Mouse (Mus musculus): Measurements from ENCODE around the gene Mark2. TPM values are rescaled to one million over a fixed set of nuclear protein-coding genes. Genes with fewer than 3 reads are reported as not detected.

Gene Mark2
- polyA plus RNA-seq, 1 experiment from 2014 or later: 46.8 TPM

- Histone ChIP-seq H3K4me3 (ENCODE audit: low read depth, low read length) (peak overlapping the region; percentile 91), H3K27ac (replicated peaks; ENCODE audit: low read depth, low read length) (no peak overlapping the region; the same call in 1 of the 2 replicates), H3K27me3 (ENCODE audit: control insufficient read depth, insufficient read depth, low read length) (no peaks in the 10 kb centered on the region), H3K4me2 (ENCODE audit: low read depth, severe bottlenecking) (peak overlapping the region; percentile 74), H3K36me3 (ENCODE audit: control insufficient read depth, insufficient read depth, low read length) (no peaks in the 10 kb centered on the region), H3K9ac (ENCODE audit: low read length) (peak overlapping the region; percentile 94), H3K9me3 (ENCODE audit: control insufficient read depth, low read length) (no peaks in the 10 kb centered on the region), H3K4me1 (ENCODE audit: control insufficient read depth, insufficient read depth, low read length) (peaks cover 20% of the 10 kb centered on the region)
- WGBS: 3% methylated on average over 15 of the region's 15 CpGs
- ATAC-seq (ENCODE audit: insufficient number of reproducible peaks, low FRiP score, low TSS enrichment, low read depth) (no peak), DNase-seq (ENCODE audit: low spot score) (peak; percentile 37)
These were observed 1.3 kb downstream of the Mark2 start for GRCm38 (mm10) chr19:7340371-7340779.

GRCm38 (mm10) chr19:7339867-7340266 is 1.8 kb downstream of the Mark2 start:
- Histone ChIP-seq H3K4me3 (ENCODE audit: low read depth, low read length) (peak overlapping the region; percentile 91), H3K27me3 (ENCODE audit: control insufficient read depth, insufficient read depth, low read length) (no peaks in the 10 kb centered on the region), H3K4me2 (ENCODE audit: low read depth, severe bottlenecking) (peak overlapping the region; percentile 74), H3K27ac (replicated peaks; ENCODE audit: low read depth, low read length) (no peak overlapping the region), H3K36me3 (ENCODE audit: control insufficient read depth, insufficient read depth, low read length) (no peaks in the 10 kb centered on the region), H3K4me1 (ENCODE audit: control insufficient read depth, insufficient read depth, low read length) (peaks cover 20% of the 10 kb centered on the region), H3K9me3 (ENCODE audit: control insufficient read depth, low read length) (no peaks in the 10 kb centered on the region), H3K9ac (ENCODE audit: low read length) (peak overlapping the region; percentile 94; the same call in 1 of the 2 replicates)
- WGBS: 53% methylated on average over 4 of the region's 4 CpGs
- DNase-seq (ENCODE audit: low spot score): no peak
- ATAC-seq (ENCODE audit: insufficient number of reproducible peaks, low FRiP score, low TSS enrichment, low read depth): no peak

GRCm38 (mm10) chr19:7339026-7339425 is 2.6 kb downstream of the Mark2 start:
- peak overlapping the region; percentile 74; the same call in 1 of the 2 replicates for H3K4me2 ChIP-seq (ENCODE audit: low read depth, severe bottlenecking)
- H3K27me3 ChIP-seq (ENCODE audit: control insufficient read depth, insufficient read depth, low read length): no peaks in the 10 kb centered on the region
- H3K9me3 ChIP-seq (ENCODE audit: control insufficient read depth, low read length): no peaks in the 10 kb centered on the region
- ATAC-seq (ENCODE audit: insufficient number of reproducible peaks, low FRiP score, low TSS enrichment, low read depth) (no peak), DNase-seq (ENCODE audit: low spot score) (no peak)
- H3K36me3 ChIP-seq (ENCODE audit: control insufficient read depth, insufficient read depth, low read length): no peaks in the 10 kb centered on the region
- H3K4me3 ChIP-seq (ENCODE audit: low read depth, low read length): 0 out of 2 replicates have a peak overlapping the region, but pooled peaks have one; percentile 91
- peaks cover 20% of the 10 kb centered on the region for H3K4me1 ChIP-seq (ENCODE audit: control insufficient read depth, insufficient read depth, low read length)
- peak overlapping the region; percentile 36; the same call in 1 of the 2 replicates for H3K9ac ChIP-seq (ENCODE audit: low read length)
- no peak overlapping the region for H3K27ac ChIP-seq (replicated peaks; ENCODE audit: low read depth, low read length)
- 62% methylated on average over 5 of the region's 5 CpGs for WGBS

- ATAC-seq (ENCODE audit: insufficient number of reproducible peaks, low FRiP score, low TSS enrichment, low read depth) (no peak), DNase-seq (ENCODE audit: low spot score) (no peak)
- Histone ChIP-seq H3K4me1 (ENCODE audit: control insufficient read depth, insufficient read depth, low read length) (peaks cover 20% of the 10 kb centered on the region), H3K27me3 (ENCODE audit: control insufficient read depth, insufficient read depth, low read length) (no peaks in the 10 kb centered on the region), H3K36me3 (ENCODE audit: control insufficient read depth, insufficient read depth, low read length) (no peaks in the 10 kb centered on the region; the same call in 1 of the 2 replicates), H3K9me3 (ENCODE audit: control insufficient read depth, low read length) (no peaks in the 10 kb centered on the region), H3K27ac (replicated peaks; ENCODE audit: low read depth, low read length) (no peak overlapping the region), H3K4me3 (ENCODE audit: low read depth, low read length) (no peak overlapping the region), H3K9ac (ENCODE audit: low read length) (no peak overlapping the region), H3K4me2 (ENCODE audit: low read depth, severe bottlenecking) (no peak overlapping the region)
- 83% methylated on average over 2 of the region's 2 CpGs for whole genome bisulfite sequencing
These were observed 3.8 kb downstream of the Mark2 start for GRCm38 (mm10) chr19:7337781-7338342.

GRCm38 (mm10) chr19:7335656-7336055 is 6.0 kb downstream of the Mark2 start:
- WGBS: 88% methylated on average over 4 of the region's 4 CpGs
- no peaks in the 10 kb centered on the region; the same call in 1 of the 2 replicates for H3K36me3 ChIP-seq (ENCODE audit: control insufficient read depth, insufficient read depth, low read length)
- ATAC-seq (ENCODE audit: insufficient number of reproducible peaks, low FRiP score, low TSS enrichment, low read depth) (no peak), DNase-seq (ENCODE audit: low spot score) (no peak)
- H3K9me3 ChIP-seq (ENCODE audit: control insufficient read depth, low read length): no peaks in the 10 kb centered on the region
- no peaks in the 10 kb centered on the region for H3K27me3 ChIP-seq (ENCODE audit: control insufficient read depth, insufficient read depth, low read length)
- H3K9ac ChIP-seq (ENCODE audit: low read length): no peak overlapping the region
- H3K4me1 ChIP-seq (ENCODE audit: control insufficient read depth, insufficient read depth, low read length): peaks cover 20% of the 10 kb centered on the region
- H3K27ac ChIP-seq (replicated peaks; ENCODE audit: low read depth, low read length): no peak overlapping the region
- no peak overlapping the region for H3K4me2 ChIP-seq (ENCODE audit: low read depth, severe bottlenecking)
- H3K4me3 ChIP-seq (ENCODE audit: low read depth, low read length): no peak overlapping the region

GRCm38 (mm10) chr19:7334049-7334448 is 7.6 kb downstream of the Mark2 start:
- DNase-seq (ENCODE audit: low spot score): no peak
- Histone ChIP-seq H3K4me2 (ENCODE audit: low read depth, severe bottlenecking) (no peak overlapping the region), H3K36me3 (ENCODE audit: control insufficient read depth, insufficient read depth, low read length) (no peaks in the 10 kb centered on the region; the same call in 1 of the 2 replicates), H3K9ac (ENCODE audit: low read length) (no peak overlapping the region), H3K4me3 (ENCODE audit: low read depth, low read length) (no peak overlapping the region), H3K9me3 (ENCODE audit: control insufficient read depth, low read length) (no peaks in the 10 kb centered on the region), H3K27ac (replicated peaks; ENCODE audit: low read depth, low read length) (no peak overlapping the region), H3K27me3 (ENCODE audit: control insufficient read depth, insufficient read depth, low read length) (no peaks in the 10 kb centered on the region), H3K4me1 (ENCODE audit: control insufficient read depth, insufficient read depth, low read length) (peaks cover 6% of the 10 kb centered on the region)
- no peak for ATAC-seq (ENCODE audit: insufficient number of reproducible peaks, low FRiP score, low TSS enrichment, low read depth)
- 77% methylated on average over 2 of the region's 2 CpGs for WGBS

GRCm38 (mm10) chr19:7321391-7321790 is 20.3 kb downstream of the Mark2 start:
- WGBS: 88% methylated on average over 3 of the region's 3 CpGs
- Histone ChIP-seq H3K4me2 (ENCODE audit: low read depth, severe bottlenecking) (no peak overlapping the region), H3K4me1 (ENCODE audit: control insufficient read depth, insufficient read depth, low read length) (no peaks in the 10 kb centered on the region), H3K27me3 (ENCODE audit: control insufficient read depth, insufficient read depth, low read length) (no peaks in the 10 kb centered on the region), H3K9ac (ENCODE audit: low read length) (no peak overlapping the region), H3K27ac (replicated peaks; ENCODE audit: low read depth, low read length) (no peak overlapping the region), H3K36me3 (ENCODE audit: control insufficient read depth, insufficient read depth, low read length) (no peaks in the 10 kb centered on the region), H3K4me3 (ENCODE audit: low read depth, low read length) (no peak overlapping the region), H3K9me3 (ENCODE audit: control insufficient read depth, low read length) (no peaks in the 10 kb centered on the region)
- ATAC-seq (ENCODE audit: insufficient number of reproducible peaks, low FRiP score, low TSS enrichment, low read depth): no peak
- DNase-seq (ENCODE audit: low spot score): no peak

- Histone ChIP-seq H3K36me3 (ENCODE audit: control insufficient read depth, insufficient read depth, low read length) (no peaks in the 10 kb centered on the region), H3K4me3 (ENCODE audit: low read depth, low read length) (no peak overlapping the region)
These were observed 21.5 kb downstream of the Mark2 start for GRCm38 (mm10) chr19:7320181-7320580.

GRCm38 (mm10) chr19:7317716-7318115 is 23.9 kb downstream of the Mark2 start:
- Histone ChIP-seq H3K4me1 (ENCODE audit: control insufficient read depth, insufficient read depth, low read length) (no peaks in the 10 kb centered on the region), H3K36me3 (ENCODE audit: control insufficient read depth, insufficient read depth, low read length) (no peaks in the 10 kb centered on the region), H3K9me3 (ENCODE audit: control insufficient read depth, low read length) (no peaks in the 10 kb centered on the region), H3K9ac (ENCODE audit: low read length) (no peak overlapping the region), H3K27me3 (ENCODE audit: control insufficient read depth, insufficient read depth, low read length) (no peaks in the 10 kb centered on the region), H3K27ac (replicated peaks; ENCODE audit: low read depth, low read length) (no peak overlapping the region), H3K4me2 (ENCODE audit: low read depth, severe bottlenecking) (no peak overlapping the region), H3K4me3 (ENCODE audit: low read depth, low read length) (no peak overlapping the region)
- DNase-seq (ENCODE audit: low spot score) (no peak), ATAC-seq (ENCODE audit: insufficient number of reproducible peaks, low FRiP score, low TSS enrichment, low read depth) (no peak)
- 90% methylated on average over 4 of the region's 4 CpGs for WGBS

More at GRCm38 (mm10) chr19:7320181-7320580, 21.5 kb downstream of the Mark2 start:
- no peak overlapping the region for H3K4me2 ChIP-seq (ENCODE audit: low read depth, severe bottlenecking)
- H3K4me1 ChIP-seq (ENCODE audit: control insufficient read depth, insufficient read depth, low read length): no peaks in the 10 kb centered on the region
- DNase-seq (ENCODE audit: low spot score) (no peak), ATAC-seq (ENCODE audit: insufficient number of reproducible peaks, low FRiP score, low TSS enrichment, low read depth) (no peak)
- WGBS: 82% methylated on average over 2 of the region's 2 CpGs
- H3K27me3 ChIP-seq (ENCODE audit: control insufficient read depth, insufficient read depth, low read length): no peaks in the 10 kb centered on the region
- H3K9ac ChIP-seq (ENCODE audit: low read length): no peak overlapping the region
- H3K9me3 ChIP-seq (ENCODE audit: control insufficient read depth, low read length): no peaks in the 10 kb centered on the region
- no peak overlapping the region for H3K27ac ChIP-seq (replicated peaks; ENCODE audit: low read depth, low read length)
